ENCODE assay signal across 8 mouse cellular contexts in the genomic region with DNA sequence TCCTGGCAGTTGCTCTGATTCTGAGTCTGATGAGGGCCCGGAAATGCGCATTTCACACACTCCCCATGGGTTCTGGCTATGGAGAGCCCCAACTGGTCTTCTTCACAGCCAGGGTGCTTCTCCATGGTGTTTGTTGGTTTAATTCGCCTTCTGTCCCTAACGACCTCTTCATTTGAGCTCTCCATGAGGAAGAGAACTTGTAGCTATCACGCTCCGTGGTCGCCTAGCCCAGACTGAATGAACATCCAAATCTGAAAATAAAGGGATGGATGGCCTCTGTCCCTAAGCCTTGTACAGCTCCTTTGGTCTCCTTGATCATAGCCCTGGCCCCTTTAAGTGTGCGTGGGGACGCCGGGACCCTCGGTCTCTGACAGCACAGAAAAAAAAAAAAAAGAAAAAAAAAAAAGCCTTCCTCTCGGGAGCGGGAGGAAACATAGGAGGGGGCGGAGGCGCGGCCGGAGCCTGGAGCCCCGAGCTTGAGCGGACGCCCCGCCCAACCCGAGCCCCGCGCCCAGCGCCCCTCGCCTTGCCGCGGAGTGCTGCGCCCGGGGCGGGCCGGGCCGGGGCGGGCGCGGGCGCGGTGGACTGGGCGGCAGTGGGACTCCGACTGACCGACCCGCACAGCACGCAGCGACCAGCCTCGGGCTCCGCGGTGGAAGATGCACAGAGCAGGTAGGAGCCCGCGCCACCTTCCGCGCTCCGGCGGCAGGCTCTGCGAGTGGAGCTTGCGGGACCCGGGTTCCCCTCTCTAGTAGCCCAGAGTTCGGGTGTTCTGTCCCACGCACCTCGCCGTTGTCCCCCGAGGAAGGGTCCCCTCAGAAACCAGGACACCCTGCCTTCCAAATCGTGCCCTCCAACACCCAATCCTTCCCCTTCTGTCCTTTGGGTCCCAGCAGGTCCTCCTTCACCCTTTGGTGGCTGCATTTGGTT. TPM values are rescaled to one million over a fixed set of nuclear protein-coding genes. Genes with fewer than 3 reads are reported as not detected.
DNase-seq lines count a peak whose midpoint lies in the region; ATAC-seq and TF ChIP-seq lines count a peak whose summit lies in the region.

A gene (plus strand): TSS at position 508 of the 930 bp plus-strand sequence.

- 2% methylated on average over 56 of the region's 62 CpGs for WGBS in kidney, adult 2 months
- under 1% methylated on average over 56 of the region's 62 CpGs for WGBS in heart, embryonic 13.5 days

- H3K36me3 ChIP-seq in kidney, adult 2 months (ENCODE audit: control insufficient read depth, insufficient read depth, low read length) = no peaks in the 10 kb centered on the region
- H3K36me3 ChIP-seq in heart, embryonic 13.5 days = no peaks in the 10 kb centered on the region

- H3K4me1 ChIP-seq in kidney, adult 2 months (ENCODE audit: control insufficient read depth, insufficient read depth, low read length) = no peaks in the 10 kb centered on the region
- peaks cover 22% of the 10 kb centered on the region for H3K4me1 ChIP-seq in heart, embryonic 13.5 days

- no peak for TF ChIP-seq CTCF in kidney, adult 2 months (conservative IDR thresholded peaks at IDR 0.05; ENCODE audit: insufficient read depth, insufficient read length, low read depth, low read length)

- peak within 1 kb of the TSS; percentile 97 for H3K27ac ChIP-seq in kidney, adult 2 months (ENCODE audit: insufficient read depth, low read depth, low read length)
- peak within 1 kb of the TSS; percentile 68 for H3K27ac ChIP-seq in heart, embryonic 13.5 days (replicated peaks)

- H3K27me3 ChIP-seq in kidney, adult 2 months (replicated peaks; ENCODE audit: control insufficient read depth, insufficient read depth, low read length) = no peaks in the 10 kb centered on the region
- H3K27me3 ChIP-seq in heart, embryonic 13.5 days (replicated peaks) = peaks cover 75% of the 10 kb centered on the region

- H3K4me2 ChIP-seq in heart, embryonic 13.5 days = peak within 1 kb of the TSS; percentile 88

- no peak for TF ChIP-seq POLR2A in kidney, adult 2 months (IDR thresholded peaks at IDR 0.05; ENCODE audit: low read depth, low read length)

- ATAC-seq in heart, embryonic 13.5 days (ENCODE audit: extremely low read depth, insufficient number of reproducible peaks, low FRiP score, low TSS enrichment) = 0 out of 2 replicates have a peak, but pooled peaks have one; percentile 26

- H3K4me3 ChIP-seq in kidney, adult 2 months (ENCODE audit: insufficient read depth, low read depth, low read length) = peak within 1 kb of the TSS; percentile 56
- H3K4me3 ChIP-seq in heart, embryonic 13.5 days = peak within 1 kb of the TSS; percentile 70

- H3K9ac ChIP-seq in heart, embryonic 13.5 days = peak within 1 kb of the TSS; percentile 84

- peak; percentile 66 for DNase-seq in kidney, adult 2 months
- DNase-seq in kidney, adult 11 months = no peak
- peak; percentile 52 for DNase-seq in embryo, embryonic 9.5 days (ENCODE audit: extremely low spot score)
- peak; percentile 63 to 80 for DNase-seq in kidney, postnatal 25 days
- DNase-seq in mesoderm, embryonic 11.5 days (ENCODE audit: low read depth, low spot score) = peak; percentile 56
- DNase-seq in natural killer cell, adult 2 months (ENCODE audit: low spot score in 2 of 2) = no peak
- DNase-seq in MN1 (ENCODE audit: low spot score) = no peak

- H3K9me3 ChIP-seq in heart, embryonic 13.5 days = no peaks in the 10 kb centered on the region

RNA-seq across cellular contexts. Expression of the gene that starts here (rescaled TPM):
- polyA plus RNA-seq in kidney, adult 2 months (2012; rRNA removed) = 11.6 and 12.2 TPM in 2 replicates
- polyA plus RNA-seq in heart, embryonic 13.5 days (2015; fragmentation: Nextera tagmentation; extraction: Ambion mirVana) = 11.4 and 12.0 TPM in 2 replicates

Comparison
In these comparisons a context has a peak if more than half of its experiments do, and no peak if none do; other contexts are left out.
1. DNase-seq: peak in kidney, adult 2 months (single experiment), embryo, embryonic 9.5 days (single experiment), kidney, postnatal 25 days (2 of 2) and mesoderm, embryonic 11.5 days (single experiment); none in kidney, adult 11 months (single experiment), natural killer cell, adult 2 months (0 of 2) and MN1 (single experiment).